Mouse (Mus musculus) right cerebral cortex, postnatal 36 days (tissue): ENCODE data around the gene Tuba3a.
A peak's percentile ranks its signal among the peaks of the same experiment; 100 is the strongest.

Experiments
- DNase-seq, 2 experiments: peaks; one replicate each; pipeline ENCODE4 v3.0.0; 2022; ENCODE audit warnings: low spot score in 2 of 2, mixed read lengths in 1 of 2

The Tuba3a gene

DNA sequence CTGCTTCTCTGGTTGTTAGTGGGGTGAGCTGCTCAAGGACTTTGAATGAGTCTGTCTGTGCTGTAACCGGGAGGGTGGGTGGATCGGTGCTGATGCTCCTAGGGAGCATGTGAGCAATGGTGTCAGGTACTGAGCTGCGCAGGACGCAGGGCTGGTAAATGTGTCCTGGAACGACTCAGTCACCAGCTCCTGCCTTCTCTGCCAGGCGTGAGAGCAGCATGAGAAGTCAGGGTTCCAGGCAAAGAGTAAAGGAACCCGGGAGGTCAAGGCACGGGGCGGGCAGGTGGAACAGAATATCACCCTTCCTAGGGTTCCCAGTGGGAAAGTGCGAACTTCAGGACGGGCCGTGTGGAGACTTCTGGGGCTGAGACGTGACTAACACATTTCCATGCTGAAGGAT lies 19.8 kb downstream of the Tuba3a start:
- no peak for DNase-seq

GRCm38 (mm10) chr6:125265239-125265638 lies 20.6 kb downstream of the Tuba3a start:
- peak; percentile 57 to 66 for DNase-seq

DNA sequence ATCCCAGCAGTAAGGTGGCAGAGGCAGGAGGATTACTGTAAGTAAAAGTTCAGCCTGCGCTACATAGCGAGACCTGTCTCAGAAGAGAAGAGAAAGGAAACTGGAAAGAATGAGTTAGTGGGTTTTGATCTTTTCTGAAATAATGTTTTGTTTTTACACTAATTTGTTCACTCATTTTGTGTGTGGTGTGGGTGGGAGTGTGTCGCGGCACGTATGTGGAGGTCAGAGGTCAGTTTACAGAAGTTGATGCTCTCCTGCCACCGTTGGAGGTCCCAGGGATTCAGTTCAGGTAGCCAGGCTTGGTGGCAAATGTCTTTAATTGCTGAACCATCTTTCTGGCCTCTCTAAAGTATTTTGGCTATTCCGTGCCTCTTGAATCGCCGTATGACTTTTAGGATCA lies 21.6 kb downstream of the Tuba3a start:
- no peak for DNase-seq

GRCm38 (mm10) chr6:125260006-125260555 lies 25.8 kb downstream of the Tuba3a start:
- no peak for DNase-seq

- DNase-seq: no peak
Measured at GRCm38 (mm10) chr6:125256222-125256966, 29.4 kb downstream of the Tuba3a start.

- DNase-seq: no peak
Measured at GRCm38 (mm10) chr6:125255516-125256044, 30.3 kb downstream of the Tuba3a start.

DNA sequence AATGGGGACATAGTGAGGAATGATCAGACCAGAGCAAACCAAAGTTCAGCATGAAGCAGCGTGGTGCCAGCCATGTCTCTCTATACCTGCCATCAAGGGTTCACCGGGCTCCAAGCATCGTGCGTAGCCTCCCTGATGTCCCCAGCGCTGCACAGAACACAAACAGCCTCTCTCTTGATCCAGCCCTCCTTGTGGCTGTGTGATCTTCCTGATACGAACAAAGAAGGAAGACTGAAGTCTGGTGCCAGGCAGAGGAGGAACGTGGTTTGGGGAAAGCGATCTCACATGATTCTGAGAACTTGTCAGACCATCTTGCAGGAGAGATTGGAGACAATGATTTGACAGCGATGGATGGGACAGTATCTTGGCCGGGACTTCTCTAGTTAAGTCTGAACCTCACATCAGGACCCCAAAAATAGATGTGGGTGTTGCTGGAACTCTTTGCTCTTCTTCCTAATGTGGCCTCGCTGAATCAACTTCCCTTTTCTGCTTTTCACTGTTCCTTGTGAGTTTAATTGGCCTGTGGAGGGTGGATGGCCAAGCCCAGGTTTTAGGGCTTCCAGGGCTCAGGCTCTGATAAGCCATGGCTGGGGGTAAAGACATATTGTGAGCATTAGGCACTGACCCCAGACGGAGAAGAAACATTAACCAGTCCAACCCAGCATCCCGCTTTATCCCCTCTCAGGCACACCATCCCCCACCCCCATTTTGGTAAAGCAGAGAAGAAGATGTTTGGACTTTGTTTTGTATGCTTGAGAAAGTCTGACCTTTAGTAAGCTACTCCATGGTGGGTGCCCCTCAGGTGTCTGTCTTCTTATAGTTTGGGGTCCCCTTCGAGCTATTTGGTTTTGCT lies 31.8 kb downstream of the Tuba3a start:
- no peak for DNase-seq

DNA sequence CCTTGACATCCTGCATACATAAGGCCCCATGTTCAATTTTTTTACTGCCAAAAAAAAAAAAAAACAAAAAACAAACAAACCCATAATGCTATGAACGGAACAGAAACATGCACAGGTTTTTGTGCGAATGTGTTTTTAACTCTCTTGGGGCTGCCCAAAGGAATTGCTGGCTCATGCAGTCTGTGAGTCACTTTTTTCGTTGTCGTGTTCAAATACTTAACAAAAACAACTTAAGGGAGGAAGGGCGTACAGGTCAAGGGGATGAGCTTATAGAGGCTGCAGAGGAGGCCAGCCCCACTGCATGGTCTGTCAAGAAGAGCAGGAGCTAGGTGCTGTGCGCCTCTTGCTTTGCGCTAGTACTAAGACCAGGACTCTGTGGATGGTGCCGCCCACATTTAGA lies 33.1 kb downstream of the Tuba3a start:
- DNase-seq: no peak

- DNase-seq: no peak
Measured at GRCm38 (mm10) chr6:125252285-125252684, 33.6 kb downstream of the Tuba3a start.

DNA sequence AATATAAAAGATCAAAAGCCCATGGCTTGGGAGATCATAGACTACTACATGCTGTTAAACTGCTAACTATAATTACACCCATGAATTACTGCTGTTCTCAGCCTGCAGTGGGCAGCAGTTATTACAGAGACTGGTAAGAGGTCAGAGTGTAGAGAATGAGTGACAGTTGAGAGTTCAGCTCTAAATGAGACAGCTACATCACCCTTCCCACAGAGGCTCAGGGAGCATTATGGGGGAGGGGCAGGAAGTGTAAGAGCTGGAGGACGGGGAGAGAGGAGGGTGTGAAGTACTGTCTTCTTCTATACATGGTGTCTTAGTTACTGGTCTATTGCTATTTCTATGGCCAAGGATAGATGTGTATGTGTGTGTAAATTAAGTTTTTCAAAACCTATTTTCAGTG lies 41.3 kb downstream of the Tuba3a start:
- DNase-seq: no peak

GRCm38 (mm10) chr6:125241566-125241965 lies 44.3 kb downstream of the Tuba3a start:
- DNase-seq: no peak

GRCm38 (mm10) chr6:125240617-125241016 lies 45.2 kb downstream of the Tuba3a start:
- DNase-seq: no peak

DNA sequence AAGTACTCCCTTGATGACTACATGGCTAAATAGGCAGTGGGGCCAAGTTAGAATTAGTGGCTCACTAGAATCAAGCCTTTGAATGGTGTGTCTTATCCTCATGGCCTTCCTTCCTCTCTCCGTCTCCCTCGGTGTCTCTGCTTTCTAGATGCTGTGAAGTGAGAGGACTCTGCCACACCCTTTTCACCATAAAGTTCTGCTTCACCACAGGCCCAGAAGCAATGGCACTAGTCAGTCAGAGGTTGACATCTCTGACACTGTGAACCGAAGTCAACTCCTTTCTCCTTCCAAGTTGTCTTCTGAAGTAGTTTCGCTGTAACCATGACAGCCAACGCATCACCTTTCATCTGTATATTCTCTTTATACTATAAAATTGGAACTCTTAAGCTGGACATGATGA lies 46.3 kb downstream of the Tuba3a start:
- DNase-seq: no peak

DNA sequence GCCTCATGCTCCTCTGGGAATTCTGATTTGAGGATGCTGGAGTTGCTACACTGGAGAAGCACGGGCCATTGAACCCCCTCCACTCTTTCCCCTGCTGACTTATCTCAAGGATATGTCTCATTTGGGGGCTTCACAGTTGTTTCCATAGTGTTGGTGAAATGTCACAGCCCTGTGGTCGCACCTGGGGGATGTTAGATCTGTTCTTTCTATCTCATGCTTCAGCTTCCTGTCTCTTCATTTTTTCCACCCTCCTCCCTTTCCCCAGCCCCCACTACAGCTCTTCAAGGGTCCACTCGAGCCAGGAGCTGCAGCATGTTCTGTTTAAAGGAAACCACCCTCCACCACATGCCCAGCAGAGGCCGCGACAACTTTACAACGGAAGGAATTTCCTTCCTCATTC lies 47.4 kb downstream of the Tuba3a start:
- DNase-seq: no peak

DNA sequence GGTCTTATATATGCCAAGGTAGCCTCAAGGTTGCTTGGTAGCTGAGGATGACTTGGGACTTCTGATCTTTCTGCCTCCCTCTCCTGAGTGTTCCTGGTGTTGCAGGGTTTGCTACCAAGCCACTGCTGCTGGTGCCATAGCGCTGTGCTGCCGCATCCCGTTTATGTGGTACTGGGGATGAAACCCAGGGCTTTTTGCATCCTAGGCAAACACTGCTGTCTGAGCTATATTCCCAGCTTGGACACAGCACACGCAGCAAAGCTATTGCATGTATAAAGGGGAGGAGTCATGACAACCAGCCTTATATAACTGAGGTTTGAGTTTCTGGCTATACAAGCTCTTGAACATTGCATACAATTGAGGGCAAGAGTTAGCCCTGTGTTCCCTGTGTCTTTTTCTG lies 48.4 kb downstream of the Tuba3a start:
- no peak for DNase-seq

DNA sequence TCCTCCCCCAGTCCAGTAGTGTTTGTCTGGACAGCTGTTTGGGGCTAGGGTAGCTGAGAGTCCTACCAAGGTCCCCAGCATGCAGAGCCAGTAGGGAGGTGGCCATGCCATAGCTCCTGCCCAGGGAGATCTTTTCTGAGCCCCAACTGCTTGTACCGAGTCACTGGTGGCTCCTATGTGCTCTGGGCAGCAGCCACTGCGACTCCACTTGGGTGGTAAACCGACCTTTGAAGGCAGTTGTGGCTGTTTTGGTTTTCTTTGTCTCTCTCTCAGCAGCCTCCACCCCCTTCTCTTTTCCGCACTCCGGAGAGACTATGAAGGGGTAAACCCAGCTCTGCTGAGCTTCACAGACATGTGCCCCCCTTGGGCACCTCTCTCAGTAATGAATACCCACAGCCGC lies 49.1 kb downstream of the Tuba3a start, which contains the start of gene Cd27:
Gene Cd27 (minus strand): TSS at position 229 of the 400 bp plus-strand sequence.
- no peak for DNase-seq

GRCm38 (mm10) chr6:125236341-125236740 lies 49.5 kb downstream of the Tuba3a start:
- no peak for DNase-seq

- no peak for DNase-seq
Measured at GRCm38 (mm10) chr6:125234520-125234828, 51.4 kb downstream of the Tuba3a start.

- no peak for DNase-seq
Measured at GRCm38 (mm10) chr6:125233816-125234519, 51.9 kb downstream of the Tuba3a start.

- no peak for DNase-seq
Measured at GRCm38 (mm10) chr6:125232516-125232915, 53.3 kb downstream of the Tuba3a start.

- DNase-seq: no peak
Measured at GRCm38 (mm10) chr6:125232045-125232437, 53.8 kb downstream of the Tuba3a start.
